Mouse (Mus musculus): ENCODE measurements around the gene Tom1l1.

DNA sequence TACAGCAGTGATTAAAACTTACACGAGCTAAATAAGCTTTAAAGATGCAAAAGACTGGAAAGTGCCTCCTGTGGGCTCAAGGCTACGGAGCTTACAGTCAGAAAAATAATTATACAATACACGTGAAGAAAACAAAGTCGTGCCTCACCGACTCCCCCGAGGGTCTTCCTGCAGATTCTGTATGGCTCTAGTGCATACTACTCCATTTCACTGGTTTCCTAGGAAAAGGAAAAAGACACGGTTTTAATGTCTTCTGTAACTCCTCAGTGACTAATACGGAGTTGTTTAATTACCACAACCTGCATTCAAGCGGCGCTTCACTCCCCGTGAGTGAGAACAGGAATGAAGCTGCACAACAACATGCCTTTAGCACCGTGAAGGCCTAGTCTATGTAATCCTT, 66.1 kb downstream of the Tom1l1 start:
- no peak for TF ChIP-seq CTCF (IDR thresholded peaks at IDR 0.05; ENCODE audit: low read depth, low read length)
- no peak for TF ChIP-seq POLR2A (IDR thresholded peaks at IDR 0.05; ENCODE audit: extremely low read depth, insufficient read depth, low read length)

Data from liver, adult 2 months (tissue).